Mouse (Mus musculus): ENCODE data around the gene Asic4. TPM values are rescaled to one million over a fixed set of nuclear protein-coding genes. Genes with fewer than 3 reads are reported as not detected.

The Asic4 gene
- total RNA-seq, 2 experiments from 2014 or later = 3.1 to 4.8 TPM

DNA sequence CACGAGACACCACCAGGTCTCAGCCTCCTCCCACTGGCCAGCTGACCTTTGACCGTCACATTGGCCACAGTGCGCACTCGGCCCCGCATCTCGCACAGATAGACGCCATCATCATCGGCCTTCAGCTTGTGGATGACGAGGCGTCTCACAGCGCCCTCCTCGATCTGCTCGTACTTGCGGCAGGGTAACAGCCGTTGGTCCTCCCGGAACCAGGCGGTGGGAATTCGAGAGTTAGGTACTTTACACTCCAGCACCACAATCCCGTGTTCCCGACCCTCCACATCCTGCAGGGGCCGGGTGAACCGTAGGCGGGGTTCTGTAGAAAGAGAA is 53.4 kb downstream of the Asic4 start:
- DNase-seq = peak; percentile 37 to 53

DNA sequence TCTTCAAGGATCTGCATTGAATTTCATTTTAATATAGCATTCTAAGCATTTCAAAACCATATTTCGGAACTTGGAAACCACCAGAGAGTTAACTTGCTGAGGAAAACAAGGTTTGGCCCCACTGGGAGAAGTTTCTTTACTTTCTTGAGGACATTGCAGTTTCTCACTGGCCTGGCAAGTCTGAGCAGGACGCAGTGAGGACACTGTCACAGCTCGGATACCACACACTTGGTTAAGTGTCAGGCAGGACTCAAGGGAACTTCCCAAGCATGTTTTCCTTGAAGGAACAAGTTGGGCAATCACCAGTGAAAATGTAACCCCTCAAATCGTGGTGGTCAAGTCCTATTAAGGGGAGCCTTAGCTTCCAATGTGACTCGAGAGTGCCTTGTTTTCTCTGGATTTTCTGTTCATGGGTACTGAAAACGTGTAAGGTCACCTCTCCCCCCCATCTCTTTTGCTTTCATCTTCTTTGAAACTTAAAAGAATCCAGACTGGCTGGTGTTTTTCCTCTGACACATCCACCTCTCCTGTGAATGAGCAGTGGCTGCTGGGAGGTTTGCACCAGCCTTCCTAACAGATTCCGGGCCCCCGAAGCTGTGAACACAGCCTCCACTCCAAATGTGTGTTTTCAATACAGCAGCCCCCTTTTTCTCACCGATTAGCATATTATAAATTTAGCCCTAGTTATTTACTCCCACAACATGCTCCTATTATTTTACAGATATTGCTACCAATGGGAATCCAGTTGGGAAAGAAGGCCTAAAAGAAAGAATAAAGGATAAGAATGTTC is 54.2 kb downstream of the Asic4 start:
- DNase-seq = peak; percentile 27 to 31

DNA sequence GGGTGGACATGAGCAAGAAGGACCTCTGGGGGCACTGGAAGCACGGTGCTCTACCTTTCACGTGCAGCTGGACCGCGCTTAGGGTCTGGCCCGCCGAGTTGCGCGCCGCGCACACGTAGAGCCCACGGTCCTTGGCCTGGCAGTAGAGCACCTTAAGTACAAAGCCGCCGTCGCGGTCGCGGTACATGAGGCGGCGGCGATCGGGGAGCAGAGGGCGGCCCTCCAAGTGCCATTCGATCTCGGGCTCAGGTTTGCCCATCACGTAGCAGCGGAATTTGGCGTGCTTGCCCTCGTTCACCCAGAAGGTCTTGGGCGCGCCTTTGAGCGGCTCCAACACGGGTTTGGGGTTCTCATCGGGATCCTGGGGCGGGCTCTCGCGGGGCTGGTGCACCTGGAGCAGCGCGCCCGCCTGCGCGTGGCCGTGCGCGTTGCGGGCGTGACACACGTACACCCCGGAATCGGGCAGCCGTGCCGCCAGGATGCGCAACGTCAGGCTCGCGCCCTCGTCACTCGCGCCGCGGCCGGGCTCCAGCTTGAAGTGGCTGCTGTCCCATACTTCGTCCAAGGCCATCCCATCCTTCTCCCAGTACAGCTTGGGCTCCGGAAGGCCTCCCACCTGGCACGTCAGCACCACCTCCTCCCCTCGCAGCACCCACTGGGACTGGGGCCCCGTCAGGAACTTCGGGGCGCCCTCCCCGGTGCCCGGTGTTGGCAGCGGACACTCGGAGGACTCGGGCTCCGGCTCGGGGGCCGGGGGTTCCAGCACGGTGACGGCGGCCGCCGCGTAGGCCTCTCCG is 55.1 kb downstream of the Asic4 start:
- peak; percentile 85 to 88 for DNase-seq

DNA sequence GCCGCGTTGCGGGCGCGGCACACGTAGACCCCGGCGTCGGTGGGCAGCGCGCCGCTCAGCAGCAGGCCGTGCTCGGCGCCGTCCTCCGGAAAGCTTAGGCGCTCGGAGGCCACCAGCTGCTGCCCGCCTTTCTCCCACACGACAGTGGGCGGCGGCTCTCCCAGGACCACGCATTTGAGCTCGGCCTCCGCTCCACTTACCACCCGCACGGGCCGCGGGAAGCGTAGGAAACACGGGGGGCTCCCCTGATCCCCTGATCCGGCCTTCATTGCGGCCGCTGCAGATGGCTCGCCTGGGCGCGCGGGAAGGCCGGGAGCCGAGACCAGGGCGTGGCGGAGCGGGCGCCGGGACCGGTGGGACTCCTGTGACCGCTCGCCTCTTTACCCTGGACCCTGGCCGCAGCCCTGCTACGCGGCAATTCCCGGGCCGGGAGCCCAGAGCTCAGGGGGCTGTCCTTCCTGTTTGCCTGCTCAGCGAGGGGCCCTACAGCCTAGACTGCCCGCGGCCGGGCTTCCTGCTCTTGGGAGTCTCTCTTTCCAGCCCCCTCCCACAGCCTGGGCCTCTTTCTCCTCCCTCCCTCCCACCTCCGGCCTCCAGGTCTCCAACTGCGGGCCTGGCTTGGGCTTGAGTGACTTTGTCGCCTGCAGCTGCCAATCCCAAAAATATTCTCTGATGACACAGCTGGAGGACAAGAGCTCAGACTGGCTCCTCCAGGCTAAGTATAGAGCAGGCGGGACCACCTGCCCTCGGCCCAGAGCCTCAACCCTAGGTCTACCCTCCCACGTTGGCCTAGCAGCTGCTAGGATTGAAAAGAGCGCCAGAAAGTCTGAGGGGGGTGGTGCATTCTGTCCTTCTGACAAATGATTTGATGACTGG is 56.0 kb downstream of the Asic4 start, which contains the start of gene Obsl1:
Gene Obsl1 (minus strand): TSS at position 497 of the 876 bp plus-strand sequence.
- DNase-seq = peak; percentile 60 to 73

DNA sequence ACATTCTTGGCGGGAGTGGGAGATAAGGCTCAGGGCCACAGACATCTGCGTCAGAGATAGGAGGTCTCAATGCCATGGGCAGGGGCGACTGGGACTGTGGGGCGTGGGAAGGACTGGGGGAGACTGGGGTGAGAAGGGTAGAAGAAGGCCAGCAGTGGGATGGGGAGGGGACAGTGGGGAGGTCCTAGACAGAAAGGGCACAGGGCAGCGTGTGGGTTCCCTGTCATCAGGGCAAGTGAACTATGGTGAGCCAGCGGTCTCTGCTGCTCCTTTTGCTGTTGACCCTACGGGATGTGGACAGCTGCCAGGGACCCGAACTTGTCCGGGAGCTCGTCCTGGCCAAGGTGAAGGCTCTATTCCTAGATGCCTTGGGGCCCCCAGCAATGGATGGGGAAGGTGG is 56.8 kb downstream of the Asic4 start, which contains the start of gene Inha:
Gene Inha (plus strand): TSS at position 72 of the 400 bp plus-strand sequence.
- DNase-seq = peak; percentile 36 to 42

DNA sequence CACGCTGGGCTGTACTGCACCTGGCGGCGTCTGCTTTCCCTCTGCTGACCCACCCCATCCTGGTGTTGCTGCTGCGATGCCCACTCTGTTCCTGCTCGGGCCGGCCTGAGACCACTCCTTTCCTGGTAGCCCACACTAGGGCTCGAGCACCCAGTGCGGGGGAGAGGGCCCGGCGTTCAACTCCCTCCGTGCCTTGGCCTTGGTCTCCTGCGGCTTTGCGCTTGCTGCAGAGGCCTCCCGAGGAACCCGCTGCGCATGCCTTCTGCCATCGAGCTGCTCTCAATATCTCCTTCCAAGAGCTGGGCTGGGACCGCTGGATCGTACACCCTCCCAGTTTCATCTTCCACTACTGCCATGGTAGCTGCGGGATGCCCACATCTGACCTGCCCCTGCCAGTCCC is 59.4 kb downstream of the Asic4 start:
- DNase-seq = peak; percentile 31 to 42

DNA sequence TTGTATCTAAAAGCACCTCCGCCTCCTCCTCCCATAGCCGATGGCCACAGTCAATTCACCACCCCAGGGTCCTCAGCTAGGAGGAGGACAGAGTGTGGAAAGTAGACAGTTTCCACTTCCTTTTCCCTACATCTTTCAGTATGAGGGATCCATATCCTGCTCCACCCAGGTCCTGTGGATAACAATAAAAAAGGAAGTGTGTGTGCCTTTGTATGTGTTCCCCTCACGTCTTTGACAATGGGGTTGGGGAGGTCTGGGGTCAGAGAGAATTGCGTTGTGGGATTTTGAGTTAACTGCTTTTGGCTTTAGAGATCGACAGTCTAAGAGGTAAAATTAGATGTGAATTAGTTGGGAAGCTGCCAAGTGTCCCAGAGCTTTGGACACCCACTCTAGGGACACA is 59.9 kb downstream of the Asic4 start:
- no peak for DNase-seq

DNA sequence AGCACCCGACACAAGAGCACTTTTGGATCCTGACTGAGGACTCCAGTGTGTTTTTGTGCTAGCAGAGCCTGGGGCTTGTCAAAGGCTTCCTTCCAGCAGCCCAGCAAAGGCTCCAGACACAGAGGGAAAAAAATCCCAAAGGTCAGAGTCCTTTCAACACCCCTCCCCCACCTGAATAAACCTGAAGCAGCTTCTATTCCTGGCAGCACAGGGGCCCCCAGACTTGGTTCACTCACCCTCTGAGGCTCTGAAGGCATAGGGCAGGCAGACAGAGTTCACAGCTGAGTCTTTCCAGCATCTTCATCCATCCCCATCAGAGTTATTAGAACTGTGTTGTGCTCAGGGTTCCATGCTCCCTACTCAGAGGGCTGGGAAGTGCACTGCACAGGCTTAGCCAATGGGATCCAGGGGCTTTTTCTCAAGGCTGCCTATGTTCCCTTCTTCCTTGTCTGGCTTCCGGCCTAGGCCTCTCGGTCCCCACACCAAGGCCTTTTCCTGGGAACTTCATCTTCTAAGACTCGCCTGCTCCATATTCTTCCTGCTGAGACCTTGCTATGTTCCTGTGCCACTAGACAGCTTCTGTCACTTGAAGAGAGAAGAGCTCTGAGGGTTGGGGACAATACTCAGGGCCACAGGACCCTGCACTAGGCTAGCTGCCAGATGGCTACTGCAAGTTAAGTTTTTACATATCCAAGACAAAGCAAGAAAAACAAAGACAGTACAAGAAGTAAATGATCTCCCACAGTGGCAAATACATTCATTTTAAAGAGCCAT is 61.4 kb downstream of the Asic4 start:
- no peak for DNase-seq

DNA sequence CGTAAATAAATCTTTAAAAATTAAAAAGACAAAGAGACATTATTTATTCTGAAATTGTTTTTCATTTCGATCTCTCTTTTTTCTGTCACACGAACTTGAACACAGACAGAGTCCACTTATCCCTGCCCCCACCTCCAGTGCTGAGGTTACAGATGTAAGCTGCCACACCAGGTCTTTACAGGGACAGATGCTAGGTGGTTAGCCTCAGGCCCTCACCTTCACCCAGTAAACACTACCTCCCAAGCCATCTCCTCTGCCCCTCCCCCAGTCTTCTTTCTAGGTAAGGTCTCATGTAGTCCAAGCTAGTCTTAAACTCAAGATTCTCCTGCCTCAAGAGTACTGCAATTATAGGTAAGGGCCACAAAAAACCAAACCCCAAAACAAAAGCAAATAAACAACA is 62.3 kb downstream of the Asic4 start:
- DNase-seq = no peak

DNA sequence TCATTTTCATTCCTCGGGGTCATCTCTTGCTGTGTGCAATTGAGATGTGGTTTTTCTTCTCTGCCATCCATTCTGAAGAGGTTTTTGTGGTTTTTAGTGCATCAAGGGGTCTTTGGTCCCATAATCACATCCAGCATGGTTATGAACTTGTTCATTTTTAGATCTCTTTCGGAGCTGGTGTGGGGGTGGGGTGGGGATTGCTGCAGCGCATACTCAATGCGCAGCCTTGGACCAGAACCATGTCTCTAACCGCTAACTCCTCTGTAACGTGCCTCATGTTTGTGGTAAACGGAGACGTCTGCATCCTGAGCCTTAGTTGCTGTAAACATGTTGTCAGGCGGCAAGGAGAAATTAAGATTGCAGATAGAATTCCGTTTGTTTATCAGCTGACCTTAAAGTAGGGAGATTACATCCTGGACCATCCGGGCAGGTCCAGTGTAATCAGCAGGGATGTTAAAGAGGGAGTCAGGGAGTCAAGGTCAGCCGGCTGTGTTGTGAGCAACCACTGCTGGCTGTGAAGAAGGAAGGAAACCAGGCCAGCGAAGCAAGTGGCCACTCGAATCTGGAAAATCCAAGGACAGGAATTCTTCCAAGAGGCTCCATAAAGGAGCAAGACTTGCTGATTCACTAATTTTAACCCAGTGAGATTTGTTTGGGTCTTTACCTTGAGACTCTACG is 66.6 kb downstream of the Asic4 start:
- peak; percentile 48 to 50 for DNase-seq

DNA sequence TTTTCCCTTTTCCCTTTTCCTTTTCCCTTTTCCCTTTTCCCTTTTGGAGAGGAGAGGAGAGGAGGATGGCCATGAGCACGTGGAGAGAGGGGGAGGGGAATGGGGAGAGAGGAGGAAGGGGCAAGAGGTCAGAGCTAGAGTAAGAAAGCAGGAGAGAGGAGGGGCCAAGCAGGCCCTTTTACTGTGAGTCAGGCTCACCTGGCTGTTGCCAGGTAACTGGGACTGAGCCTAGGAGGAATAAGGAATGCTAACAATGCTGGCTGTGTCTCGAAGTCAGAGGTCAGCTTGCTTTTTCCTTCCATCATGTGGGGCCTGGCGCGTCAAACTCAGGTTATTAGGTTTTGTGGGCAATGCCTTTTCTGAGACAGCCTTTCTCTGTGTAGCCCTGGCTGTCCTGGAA is 67.7 kb downstream of the Asic4 start:
- no peak for DNase-seq

DNA sequence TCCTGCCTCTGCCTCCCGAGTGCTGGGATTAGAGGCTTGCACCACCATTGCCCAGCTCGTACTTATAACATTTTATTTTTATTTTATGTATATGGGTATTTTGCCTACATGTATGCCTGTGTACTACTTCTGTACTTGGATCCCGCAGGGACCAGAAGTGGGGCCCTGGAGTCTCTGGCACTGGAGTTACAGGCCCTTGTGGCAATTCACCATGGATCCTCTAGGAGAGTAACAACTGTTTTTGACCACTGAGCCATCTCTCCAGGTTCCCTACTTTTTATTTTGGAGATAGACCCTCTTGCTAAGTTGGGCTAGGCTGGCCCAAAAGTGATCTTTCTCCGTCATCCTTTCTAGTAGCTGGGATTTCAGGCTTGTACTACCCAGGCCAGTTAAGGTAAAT is 68.2 kb downstream of the Asic4 start:
- no peak for DNase-seq

DNA sequence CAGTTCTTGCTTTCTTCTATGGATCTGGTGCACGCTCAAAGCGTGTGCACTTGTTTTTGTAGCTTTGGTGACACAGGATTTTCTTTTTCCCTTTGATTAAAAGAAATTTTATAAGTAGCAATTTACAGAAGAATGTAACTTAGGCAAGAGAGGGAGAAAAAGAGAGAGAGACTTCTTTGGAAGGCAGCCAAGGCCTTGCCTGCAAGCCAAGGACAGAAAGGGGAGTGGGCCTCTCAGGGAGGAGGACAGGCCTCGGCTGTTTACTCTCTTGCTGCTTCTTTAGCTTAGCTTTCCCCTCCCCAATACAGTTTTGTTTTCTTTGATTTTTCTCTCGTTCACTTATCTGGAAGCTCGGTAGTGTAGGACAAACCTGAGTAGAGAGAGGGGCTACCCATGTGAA is 69.3 kb downstream of the Asic4 start:
- peak; percentile 59 to 65 for DNase-seq

DNA sequence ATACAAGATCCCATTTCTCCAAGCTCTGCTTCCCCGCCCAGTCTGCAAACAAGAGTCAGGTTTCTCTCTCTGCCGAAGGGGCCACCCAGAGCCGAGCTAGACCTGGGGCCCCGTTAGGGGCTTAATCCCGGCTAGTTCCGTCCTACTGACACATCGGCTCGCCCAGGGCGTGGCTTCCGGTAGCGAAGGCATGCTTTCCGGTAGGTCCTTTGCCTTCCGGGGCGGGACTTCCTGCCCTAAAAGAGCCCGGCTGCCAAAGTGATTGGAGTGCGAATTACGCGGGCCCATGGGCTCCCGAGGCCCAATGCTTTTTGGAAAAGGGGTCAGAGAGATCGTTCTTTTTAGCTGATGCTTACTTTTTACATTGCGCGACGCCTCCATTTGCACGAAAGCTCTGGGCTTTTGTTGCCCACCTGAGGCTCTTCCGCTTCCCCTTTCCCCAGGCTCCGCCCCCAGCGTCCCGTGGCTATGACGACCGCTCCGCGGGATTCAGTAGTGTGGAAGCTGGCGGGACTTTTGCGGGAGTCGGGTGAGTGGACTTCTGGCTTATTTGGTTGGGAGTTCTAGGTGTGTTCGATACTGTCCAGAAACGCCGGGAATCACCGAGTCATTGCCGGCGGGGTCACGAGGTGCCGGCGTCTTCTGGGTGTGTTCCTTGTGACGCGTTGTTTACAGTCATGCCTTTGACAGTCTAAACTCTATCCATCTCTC is 71.2 kb downstream of the Asic4 start, which contains the start of gene Stk11ip:
Gene Stk11ip (plus strand): TSS at position 209 of the 711 bp plus-strand sequence.
- DNase-seq = peak; percentile 94 to 96

Other genes starting within 250 kb of the Asic4 start
- gene Glb1l, start 239.6 kb upstream of the Asic4 start, total RNA-seq (2021) = 10 to 100 TPM; 20.2 to 22.2 TPM
- 100 to 1,000 TPM in 1 of 2 experiments, 10 to 100 TPM in 1; 94.9 to 125 TPM for gene Stk16, start 239.6 kb upstream of the Asic4 start, total RNA-seq (2021)
- gene Tuba4a, start 230.6 kb upstream of the Asic4 start, total RNA-seq (2021) = 10 to 100 TPM; 26.0 to 70.0 TPM
- not detected for gene A630095N17Rik, start 218.3 kb upstream of the Asic4 start, total RNA-seq (2021)
- 100 to 1,000 TPM in 1 of 2 experiments, 10 to 100 TPM in 1; 67.9 to 138 TPM for gene Dnajb2, start 214.0 kb upstream of the Asic4 start, total RNA-seq (2021)
- 10 to 100 TPM; 38.2 to 54.2 TPM for gene Ptprn, start 185.9 kb upstream of the Asic4 start, total RNA-seq (2021)
- gene Resp18, start 172.0 kb upstream of the Asic4 start, total RNA-seq (2021) = 100 to 1,000 TPM in 1 of 2 experiments, 10 to 100 TPM in 1; 90.7 to 118 TPM
- gene Dnpep, start 132.4 kb upstream of the Asic4 start, total RNA-seq (2021) = 100 to 1,000 TPM in 1 of 2 experiments, 10 to 100 TPM in 1; 88.1 to 112 TPM
- 10 to 100 TPM; 18.6 to 19.5 TPM for gene Des, start 90.1 kb upstream of the Asic4 start, total RNA-seq (2021)
- gene Speg, start 75.1 kb upstream of the Asic4 start, total RNA-seq (2021) = 10 to 100 TPM in 1 of 2 experiments, 1 to 10 TPM in 1; 9.8 to 10.8 TPM
- 10 to 100 TPM; 58.7 to 72.1 TPM for gene Gmppa, start 14.5 kb upstream of the Asic4 start, total RNA-seq (2021)
- 10 to 100 TPM; 55.3 to 63.1 TPM for gene Chpf, start 28.9 kb downstream of the Asic4 start, total RNA-seq (2021)
- gene Tmem198, start 29.1 kb downstream of the Asic4 start, total RNA-seq (2021) = 1 to 10 TPM; 2.6 to 4.1 TPM
- 10 to 100 TPM; 59.8 to 67.4 TPM for gene Obsl1, start 56.0 kb downstream of the Asic4 start, total RNA-seq (2021)
- gene Inha, start 56.6 kb downstream of the Asic4 start, total RNA-seq (2021) = 10 to 100 TPM; 21.8 to 34.7 TPM
- gene Stk11ip, start 71.1 kb downstream of the Asic4 start, total RNA-seq (2021) = 10 to 100 TPM; 16.6 to 20.6 TPM
- gene Slc4a3, start 95.8 kb downstream of the Asic4 start, total RNA-seq (2021) = 100 to 1,000 TPM in 1 of 2 experiments, 10 to 100 TPM in 1; 99.2 to 120 TPM